Mouse (Mus musculus) embryonic fibroblast, embryonic 13.5 days (primary cell): ENCODE results near the gene Cfl2. TPM values are rescaled to one million over a fixed set of nuclear protein-coding genes. Genes with fewer than 3 reads are reported as not detected.
"Not testable (repeated sequence)": the region's sequence is repeated elsewhere in the genome, so short reads cannot be mapped to it uniquely, and the experiment has no call there.

ENCODE experiments used
- H3K27ac ChIP-seq: 2 replicates; pipeline ENCODE4 v1.5.1; 2012; ENCODE audit warnings: low read length, control low read depth, inconsistent platforms; ENCODE audit not compliant: insufficient read depth
- H3K4me1 ChIP-seq: 2 replicates; pipeline ENCODE4 v1.6.1; 2011; ENCODE audit warnings: low read length; ENCODE audit not compliant: control insufficient read depth, insufficient read depth
- H3K4me3 ChIP-seq: 2 replicates; pipeline ENCODE4 v1.5.1; 2011; ENCODE audit warnings: mild to moderate bottlenecking, control low read depth, low read length; ENCODE audit not compliant: insufficient read depth
- CTCF ChIP-seq: IDR thresholded peaks from 2 replicates; pipeline ENCODE4 v1.5.1; 2011; ENCODE audit warnings: mild to moderate bottlenecking, control low read depth, low read length, moderate library complexity, borderline replicate concordance; ENCODE audit not compliant: insufficient read depth
- POLR2A ChIP-seq: IDR thresholded peaks from 2 replicates; pipeline ENCODE4 v1.6.1; 2011; ENCODE audit warnings: low read depth, mild to moderate bottlenecking, control low read depth, low read length, moderate library complexity
- polyA plus RNA-seq: library from polyadenylated mRNA; stranded (reverse); fragments of >200 nt; gene quantifications from 2 replicates; pipeline ENCODE4 v1.2.4, GENCODE M21; 2011; ENCODE audit warnings: low read depth; ENCODE audit not compliant: missing spikeins, insufficient read length

Gene Cfl2
- polyA plus RNA-seq, 1 experiment, result 218 TPM

DNA sequence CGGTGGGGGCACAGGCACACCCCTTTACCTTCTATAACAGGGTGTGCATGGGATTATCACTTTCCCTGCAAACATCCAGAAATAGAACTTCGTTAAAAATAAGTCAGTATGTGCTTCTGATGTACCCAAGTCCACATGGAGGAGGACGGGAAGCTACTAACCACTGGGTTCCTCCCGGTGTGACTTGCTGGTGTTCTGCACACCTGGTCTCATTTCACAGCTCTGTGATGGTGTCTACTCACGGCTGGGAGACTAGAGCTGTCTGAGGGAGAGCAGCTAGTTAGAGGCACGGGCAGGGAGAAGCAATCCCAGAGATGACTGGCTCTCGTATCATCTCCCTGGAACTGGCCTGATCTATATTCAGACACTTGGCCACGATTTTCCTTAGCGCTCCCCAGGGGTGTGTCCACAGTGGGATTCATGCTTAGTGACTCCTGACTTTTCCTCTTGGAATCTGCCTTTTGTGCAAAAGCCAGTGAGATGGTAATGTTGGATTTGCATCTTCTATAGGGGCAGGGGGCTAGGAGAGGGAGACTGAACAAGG lies 28.7 kb downstream of the Cfl2 start:
- H3K4me3 ChIP-seq, result no peak overlapping the region
- peak overlapping the region; percentile 77 for H3K27ac ChIP-seq
- TF ChIP-seq POLR2A (no peak; the same call in 1 of the 2 replicates), CTCF (no peak)
- peaks cover 11% of the 10 kb centered on the region; the same call in 1 of the 2 replicates for H3K4me1 ChIP-seq

GRCm38 (mm10) chr12:54831927-54832326 lies 30.8 kb downstream of the Cfl2 start:
- H3K4me1 ChIP-seq, result peaks cover 11% of the 10 kb centered on the region; the same call in 1 of the 2 replicates
- H3K27ac ChIP-seq, H3K4me3 ChIP-seq: not testable (repeated sequence)

DNA sequence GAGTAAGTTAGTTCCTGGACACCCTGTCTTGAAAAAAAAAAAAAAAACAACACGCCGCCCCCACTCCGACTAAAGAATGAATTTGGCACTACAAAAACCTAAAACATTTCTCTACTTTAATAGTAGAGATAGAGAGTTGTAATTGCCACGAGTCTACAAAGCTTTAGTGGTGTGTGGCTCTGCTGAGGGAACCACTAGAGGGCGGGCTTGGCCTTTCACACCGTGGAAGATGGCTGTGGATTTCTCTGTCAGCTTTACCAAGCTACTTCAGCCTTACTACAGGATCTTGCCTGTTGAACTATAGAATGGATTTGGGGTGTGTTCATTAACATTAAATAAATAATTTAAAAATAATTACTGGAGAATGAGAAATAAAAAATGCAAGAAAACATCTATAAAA lies 32.1 kb downstream of the Cfl2 start:
- Histone ChIP-seq H3K27ac (no peak overlapping the region), H3K4me3 (no peak overlapping the region), H3K4me1 (peaks cover 11% of the 10 kb centered on the region; the same call in 1 of the 2 replicates)
- TF ChIP-seq POLR2A (no peak), CTCF (peak; percentile 85)

DNA sequence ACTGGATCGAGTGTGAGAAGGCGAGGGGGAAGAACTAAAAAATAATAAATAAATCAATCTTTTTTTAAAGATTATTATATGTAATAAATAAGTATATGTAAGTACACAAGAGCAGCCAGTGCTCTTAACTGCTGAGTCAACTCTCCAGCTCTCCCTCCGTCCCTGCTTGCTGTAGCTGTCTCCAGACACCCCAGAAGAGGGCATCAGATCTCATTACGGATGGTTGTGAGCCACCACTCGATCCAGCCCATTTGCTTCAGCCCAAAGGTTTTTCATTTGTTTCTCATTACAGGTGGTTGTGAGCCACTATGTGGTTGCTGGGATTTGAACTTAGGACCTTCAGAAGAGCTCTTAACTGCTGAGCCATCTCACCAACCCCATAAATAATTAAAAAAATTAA lies 32.8 kb downstream of the Cfl2 start:
- no peak overlapping the region for H3K4me3 ChIP-seq
- no peak for TF ChIP-seq CTCF
- TF ChIP-seq POLR2A, result no peak
- no peak overlapping the region for H3K27ac ChIP-seq
- H3K4me1 ChIP-seq, result 0 out of 2 replicates have a peak, but pooled peaks cover 6% of the 10 kb centered on the region

DNA sequence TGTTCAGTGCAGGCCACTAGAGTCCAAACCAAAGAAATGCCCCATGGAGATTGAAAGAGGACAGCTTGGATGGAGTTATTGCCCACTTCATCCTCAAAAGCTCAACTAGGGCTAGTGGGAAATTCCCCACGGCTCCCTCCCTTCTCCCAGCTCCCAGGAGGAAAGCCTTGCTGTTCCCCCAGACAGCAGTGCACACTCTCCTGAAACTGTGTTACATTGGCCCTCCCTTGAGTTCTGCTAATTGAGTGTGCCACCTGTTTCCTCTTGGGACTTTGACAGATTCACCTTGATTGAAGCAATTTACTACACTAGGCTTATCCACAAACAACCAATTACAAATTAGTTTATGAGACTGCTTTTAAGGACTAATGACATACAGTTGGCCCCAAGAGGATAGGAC lies 34.6 kb downstream of the Cfl2 start:
- no peak for TF ChIP-seq CTCF
- Histone ChIP-seq H3K27ac (no peak overlapping the region), H3K4me1 (no peaks in the 10 kb centered on the region), H3K4me3 (no peak overlapping the region)

GRCm38 (mm10) chr12:54825202-54825601 lies 37.5 kb downstream of the Cfl2 start:
- Histone ChIP-seq H3K4me3 (no peak overlapping the region), H3K27ac (no peak overlapping the region), H3K4me1 (no peaks in the 10 kb centered on the region; the same call in 1 of the 2 replicates)
- TF ChIP-seq POLR2A, result no peak
- TF ChIP-seq CTCF, result peak; percentile 19; the same call in 1 of the 2 replicates

- H3K27ac ChIP-seq, result no peak overlapping the region
- no peak for TF ChIP-seq POLR2A
- no peak for TF ChIP-seq CTCF
- H3K4me3 ChIP-seq, result no peak overlapping the region
- no peaks in the 10 kb centered on the region; the same call in 1 of the 2 replicates for H3K4me1 ChIP-seq
Observed at GRCm38 (mm10) chr12:54822836-54823426, 39.7 kb downstream of the Cfl2 start.

DNA sequence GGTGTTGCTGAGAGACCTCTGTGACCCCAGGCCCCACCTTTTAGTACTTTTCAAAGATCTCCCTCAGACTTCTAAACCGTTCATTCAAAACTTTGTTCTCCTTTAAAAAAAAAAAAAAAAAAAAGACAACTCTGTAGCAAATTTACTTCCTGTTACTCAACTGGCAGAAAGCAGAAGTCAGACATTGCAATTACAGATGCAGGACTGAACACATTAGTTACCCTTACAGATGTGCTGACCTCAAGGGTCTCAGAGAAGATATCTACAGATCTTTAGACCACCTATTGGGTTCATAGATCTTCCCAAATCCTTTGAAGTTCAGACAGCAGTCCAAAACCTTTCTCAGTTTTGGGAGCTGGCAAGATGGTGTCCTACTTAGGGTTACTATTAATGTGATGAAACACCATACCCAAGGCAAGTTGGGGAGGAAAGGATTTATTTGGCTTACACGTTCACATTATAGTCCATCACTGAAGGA lies 42.0 kb downstream of the Cfl2 start:
- no peak overlapping the region for H3K27ac ChIP-seq
- no peak overlapping the region for H3K4me3 ChIP-seq
- TF ChIP-seq POLR2A, result no peak
- no peak for TF ChIP-seq CTCF

GRCm38 (mm10) chr12:54819181-54819935 lies 43.3 kb downstream of the Cfl2 start:
- Histone ChIP-seq H3K4me1 (no peaks in the 10 kb centered on the region; the same call in 1 of the 2 replicates), H3K4me3 (no peak overlapping the region), H3K27ac (no peak overlapping the region)
- TF ChIP-seq CTCF (no peak), POLR2A (no peak)

More for the DNA sequence above, 42.0 kb downstream of the Cfl2 start:
- no peaks in the 10 kb centered on the region; the same call in 1 of the 2 replicates for H3K4me1 ChIP-seq

GRCm38 (mm10) chr12:54810142-54810541 lies 52.5 kb downstream of the Cfl2 start:
- no peak overlapping the region for H3K4me3 ChIP-seq
- peaks cover 16% of the 10 kb centered on the region for H3K4me1 ChIP-seq
- TF ChIP-seq POLR2A (no peak), CTCF (no peak)
- H3K27ac ChIP-seq, result no peak overlapping the region

Other genes starting within 250 kb of the Cfl2 start
- 59.2 and 68.0 TPM in 2 replicates for gene Sptssa, start 206.3 kb downstream of the Cfl2 start, polyA plus RNA-seq
- 43.6 and 53.1 TPM in 2 replicates for gene Eapp, start 167.0 kb downstream of the Cfl2 start, polyA plus RNA-seq
- 95.8 and 105 TPM in 2 replicates for gene Snx6, start 67.2 kb downstream of the Cfl2 start, polyA plus RNA-seq
- not detected in 2 replicates for gene Gm20403, start 123.7 kb upstream of the Cfl2 start, polyA plus RNA-seq
- 35.3 and 36.7 TPM in 2 replicates for gene Baz1a, start 151.5 kb upstream of the Cfl2 start, polyA plus RNA-seq
- 10.5 and 12.3 TPM in 2 replicates for gene 2700097O09Rik, start 217.2 kb upstream of the Cfl2 start, polyA plus RNA-seq
- 201 and 204 TPM in 2 replicates for gene Srp54a, start 217.4 kb upstream of the Cfl2 start, polyA plus RNA-seq